Mouse (Mus musculus) hindbrain, embryonic 16.5 days (tissue): Measurements from ENCODE around the gene Btbd1. TPM values are rescaled to one million over a fixed set of nuclear protein-coding genes. Genes with fewer than 3 reads are reported as not detected.
"Not testable (repeated sequence)": the region's sequence is repeated elsewhere in the genome, so short reads cannot be mapped to it uniquely, and the experiment has no call there.

Experiments
- ATAC-seq: fragments of 200-750 bp; cut with Nextera tagmentation; 2 replicates; pipeline ENCODE4 v1.8.0; 2017; ENCODE audit warnings: moderate TSS enrichment, moderate library complexity
- H3K27ac ChIP-seq: fragments of 300-500 bp; sonication (generic); 2 replicates; pipeline ENCODE4 v1.5.1; 2014; ENCODE audit warnings: low read depth, mild to moderate bottlenecking, control low read depth, low read length, moderate library complexity
- H3K27me3 ChIP-seq: fragments of 300-500 bp; sonication (generic); replicated peaks from 2 replicates; pipeline ENCODE4 v1.6.1; 2014; ENCODE audit warnings: low read length; ENCODE audit not compliant: control insufficient read depth, insufficient read depth
- H3K36me3 ChIP-seq: fragments of 300-500 bp; sonication (generic); 2 replicates; pipeline ENCODE4 v1.6.1; 2014; ENCODE audit warnings: mild to moderate bottlenecking, low read length, moderate library complexity, mixed read lengths; ENCODE audit not compliant: control insufficient read depth, insufficient read depth
- H3K4me1 ChIP-seq: fragments of 300-500 bp; sonication (generic); 2 replicates; pipeline ENCODE4 v1.6.1; 2014; ENCODE audit warnings: low read depth, low read length; ENCODE audit not compliant: control insufficient read depth, insufficient read depth
- H3K4me2 ChIP-seq: fragments of 300-500 bp; sonication (generic); 2 replicates; pipeline ENCODE4 v1.6.1; 2014; ENCODE audit warnings: mild to moderate bottlenecking, low read length, control low read depth, moderate library complexity
- H3K4me3 ChIP-seq: fragments of 300-500 bp; sonication (generic); 2 replicates; pipeline ENCODE4 v1.5.1; 2014; ENCODE audit warnings: mild to moderate bottlenecking, low read length, control low read depth, moderate library complexity
- H3K9ac ChIP-seq: fragments of 300-500 bp; sonication (generic); 2 replicates; pipeline ENCODE4 v1.6.1; 2014; ENCODE audit warnings: low read depth, mild to moderate bottlenecking, control low read depth, low read length, moderate library complexity
- H3K9me3 ChIP-seq: fragments of 300-500 bp; sonication (generic); 2 replicates; pipeline ENCODE4 v1.6.1; 2014; ENCODE audit warnings: mild to moderate bottlenecking, low read length, moderate library complexity; ENCODE audit not compliant: control insufficient read depth
- WGBS: fragments of 180-500 bp; shearing (Covaris S2); extraction: QIAGEN DNeasy Blood & Tissue Kit; methylation state at CpG from one replicate; pipeline ENCODE4 v1.1.7; 2014; 5-methylcytosine and 5-hydroxymethylcytosine counted together
- polyA plus RNA-seq: library from polyadenylated mRNA; unstranded; fragments of >200 nt; fragmentation: Nextera tagmentation; extraction: Ambion mirVana; gene quantifications from 2 replicates; pipeline ENCODE4 v1.2.1, GENCODE M21; 2015

The Btbd1 gene
- polyA plus RNA-seq, 1 experiment from 2014 or later = 80.6 TPM

- no peaks in the 10 kb centered on the region for H3K4me1 ChIP-seq
- no peak overlapping the region for H3K4me3 ChIP-seq
- no peaks in the 10 kb centered on the region for H3K27me3 ChIP-seq
- no peaks in the 10 kb centered on the region for H3K36me3 ChIP-seq
- H3K9ac ChIP-seq = no peak overlapping the region
- no peak for ATAC-seq
- H3K4me2 ChIP-seq = no peak overlapping the region
- no peak overlapping the region for H3K27ac ChIP-seq
- WGBS = 86% methylated on average over 11 of the region's 11 CpGs
- no peaks in the 10 kb centered on the region for H3K9me3 ChIP-seq
These were observed 15.6 kb upstream of the Btbd1 start for GRCm38 (mm10) chr7:81844801-81845200.

- no peaks in the 10 kb centered on the region for H3K9me3 ChIP-seq
- H3K4me1 ChIP-seq = no peaks in the 10 kb centered on the region
- H3K4me2 ChIP-seq = no peak overlapping the region
- no peaks in the 10 kb centered on the region for H3K27me3 ChIP-seq
- no peak for ATAC-seq
- H3K9ac ChIP-seq = no peak overlapping the region
- no peak overlapping the region for H3K4me3 ChIP-seq
- 80% methylated on average over 8 of the region's 8 CpGs for WGBS
- H3K27ac ChIP-seq = no peak overlapping the region
- no peaks in the 10 kb centered on the region for H3K36me3 ChIP-seq
These were observed 14.7 kb upstream of the Btbd1 start for GRCm38 (mm10) chr7:81843903-81844302.

- H3K4me2 ChIP-seq = no peak overlapping the region
- WGBS = 83% methylated on average over 1 of the region's 1 CpGs
- no peaks in the 10 kb centered on the region for H3K27me3 ChIP-seq
- H3K27ac ChIP-seq = no peak overlapping the region
- H3K9ac ChIP-seq = no peak overlapping the region
- H3K36me3 ChIP-seq = no peaks in the 10 kb centered on the region
- H3K4me1 ChIP-seq = no peaks in the 10 kb centered on the region
- no peaks in the 10 kb centered on the region for H3K9me3 ChIP-seq
- ATAC-seq = no peak
- no peak overlapping the region for H3K4me3 ChIP-seq
These were observed 13.8 kb upstream of the Btbd1 start for GRCm38 (mm10) chr7:81842998-81843397.

- H3K9me3 ChIP-seq = no peaks in the 10 kb centered on the region
- 93% methylated on average over 7 of the region's 7 CpGs for WGBS
- no peak overlapping the region for H3K9ac ChIP-seq
These were observed 12.9 kb upstream of the Btbd1 start for GRCm38 (mm10) chr7:81842141-81842540.

GRCm38 (mm10) chr7:81841439-81841838, 12.2 kb upstream of the Btbd1 start:
- Histone ChIP-seq H3K4me1 (no peaks in the 10 kb centered on the region), H3K9ac (no peak overlapping the region), H3K27ac (no peak overlapping the region), H3K36me3 (no peaks in the 10 kb centered on the region), H3K27me3 (no peaks in the 10 kb centered on the region), H3K4me3 (no peak overlapping the region), H3K9me3 (no peaks in the 10 kb centered on the region), H3K4me2 (no peak overlapping the region)
- 85% methylated on average over 6 of the region's 6 CpGs for WGBS
- ATAC-seq = no peak

More at GRCm38 (mm10) chr7:81842141-81842540, 12.9 kb upstream of the Btbd1 start:
- H3K4me2 ChIP-seq = no peak overlapping the region
- ATAC-seq = no peak
- no peak overlapping the region for H3K27ac ChIP-seq
- H3K36me3 ChIP-seq = no peaks in the 10 kb centered on the region
- H3K27me3 ChIP-seq = no peaks in the 10 kb centered on the region
- H3K4me3 ChIP-seq = no peak overlapping the region
- H3K4me1 ChIP-seq = no peaks in the 10 kb centered on the region

- Histone ChIP-seq H3K4me3 (no peak overlapping the region), H3K27ac (no peak overlapping the region), H3K27me3 (no peaks in the 10 kb centered on the region), H3K4me1 (no peaks in the 10 kb centered on the region), H3K9me3 (no peaks in the 10 kb centered on the region), H3K9ac (no peak overlapping the region), H3K4me2 (no peak overlapping the region), H3K36me3 (no peaks in the 10 kb centered on the region)
- 53% methylated on average over 7 of the region's 7 CpGs for WGBS
- no peak for ATAC-seq
These were observed 11.5 kb upstream of the Btbd1 start for GRCm38 (mm10) chr7:81840661-81841181.

- no peak overlapping the region for H3K4me2 ChIP-seq
- no peaks in the 10 kb centered on the region for H3K9me3 ChIP-seq
- no peak overlapping the region for H3K9ac ChIP-seq
- H3K4me1 ChIP-seq = no peaks in the 10 kb centered on the region
- no peaks in the 10 kb centered on the region for H3K27me3 ChIP-seq
- H3K36me3 ChIP-seq = no peaks in the 10 kb centered on the region
- 61% methylated on average over 6 of the region's 6 CpGs for WGBS
- no peak overlapping the region for H3K4me3 ChIP-seq
- H3K27ac ChIP-seq = no peak overlapping the region
- ATAC-seq = no peak; the same call in 1 of the 2 replicates
These were observed 10.5 kb upstream of the Btbd1 start for GRCm38 (mm10) chr7:81839746-81840145.

GRCm38 (mm10) chr7:81837771-81838170, 8.5 kb upstream of the Btbd1 start:
- H3K9me3 ChIP-seq = not testable (repeated sequence)

GRCm38 (mm10) chr7:81835430-81835829, 6.2 kb upstream of the Btbd1 start:
- 87% methylated on average over 5 of the region's 5 CpGs for WGBS
- no peaks in the 10 kb centered on the region for H3K36me3 ChIP-seq
- no peak overlapping the region for H3K4me3 ChIP-seq
- H3K27me3 ChIP-seq = no peaks in the 10 kb centered on the region
- H3K9me3 ChIP-seq = no peaks in the 10 kb centered on the region
- no peak overlapping the region for H3K9ac ChIP-seq
- no peak overlapping the region for H3K27ac ChIP-seq
- no peak for ATAC-seq
- no peaks in the 10 kb centered on the region for H3K4me1 ChIP-seq
- H3K4me2 ChIP-seq = no peak overlapping the region

More at GRCm38 (mm10) chr7:81837771-81838170, 8.5 kb upstream of the Btbd1 start:
- ATAC-seq, H3K4me1 ChIP-seq, H3K27ac ChIP-seq, H3K36me3 ChIP-seq, H3K9ac ChIP-seq, H3K27me3 ChIP-seq, H3K4me2 ChIP-seq, H3K4me3 ChIP-seq: not testable (repeated sequence)
- WGBS = 90% methylated on average over 5 of the region's 5 CpGs

- ATAC-seq = no peak
These were observed 5.6 kb upstream of the Btbd1 start for GRCm38 (mm10) chr7:81834847-81835246.

More at GRCm38 (mm10) chr7:81834847-81835246, 5.6 kb upstream of the Btbd1 start:
- H3K36me3 ChIP-seq = no peaks in the 10 kb centered on the region
- no peak overlapping the region for H3K9ac ChIP-seq
- H3K27ac ChIP-seq = no peak overlapping the region
- H3K9me3 ChIP-seq = no peaks in the 10 kb centered on the region
- H3K4me2 ChIP-seq = no peak overlapping the region
- no peak overlapping the region for H3K4me3 ChIP-seq
- no peaks in the 10 kb centered on the region for H3K27me3 ChIP-seq
- no peaks in the 10 kb centered on the region for H3K4me1 ChIP-seq
